In genomic region chr17:3665321-3665720, GRCm38 (mm10) we compare ENCODE assay signal across 29 mouse cellular contexts. TPM values are rescaled to one million over a fixed set of nuclear protein-coding genes. Genes with fewer than 3 reads are reported as not detected.
"Had no signal": no experiment of that assay in that cellular context is flagged by ENCODE, and none has a peak within 500 bp of the region (broad histone marks: within the 10 kb centered on the region; RNA-seq: fewer than 3 reads in every experiment).

No protein-coding gene starts in this region.

- H3K4me1 ChIP-seq: limb, embryonic 10.5 days; limb, embryonic 13.5 days; liver, embryonic 12.5 days; liver, embryonic 15.5 days; lung, embryonic 15.5 days; midbrain, embryonic 12.5 days; midbrain, embryonic 15.5 days; neural tube, embryonic 12.5 days; neural tube, embryonic 15.5 days had no signal

- DNase-seq: kidney, adult 9 months; kidney, postnatal 25 days; liver; lung, adult 18-20 months; lung, postnatal 14 days; right cerebral cortex, adult 18-20 months; right cerebral cortex, postnatal 14 days; right cerebral cortex, postnatal 4 days; thymus, adult 2 months; thymus, postnatal 14 days; thymus, postnatal 4 days had no signal

- H3K36me3 ChIP-seq: limb, embryonic 10.5 days; limb, embryonic 13.5 days; liver, embryonic 12.5 days; liver, embryonic 15.5 days; lung, embryonic 15.5 days; midbrain, embryonic 12.5 days; midbrain, embryonic 15.5 days; neural tube, embryonic 12.5 days; neural tube, embryonic 15.5 days had no signal

- H3K27me3 ChIP-seq: limb, embryonic 13.5 days; liver, embryonic 12.5 days; liver, embryonic 15.5 days; lung, embryonic 15.5 days; midbrain, embryonic 12.5 days; midbrain, embryonic 15.5 days; neural tube, embryonic 12.5 days; neural tube, embryonic 15.5 days had no signal

- ATAC-seq: liver, embryonic 12.5 days; midbrain, embryonic 15.5 days had no signal

- H3K27ac ChIP-seq: limb, embryonic 10.5 days; limb, embryonic 13.5 days; liver, embryonic 12.5 days; liver, embryonic 15.5 days; lung, embryonic 15.5 days; macrophage; midbrain, embryonic 12.5 days; midbrain, embryonic 15.5 days; neural tube, embryonic 12.5 days; neural tube, embryonic 15.5 days; stomach, postnatal 0 days had no signal

- H3K9me3 ChIP-seq: limb, embryonic 10.5 days; limb, embryonic 13.5 days; liver, embryonic 12.5 days; liver, embryonic 15.5 days; lung, embryonic 15.5 days; midbrain, embryonic 12.5 days; midbrain, embryonic 15.5 days; neural tube, embryonic 12.5 days; neural tube, embryonic 15.5 days had no signal

- H3K4me2 ChIP-seq: limb, embryonic 13.5 days; liver, embryonic 12.5 days; liver, embryonic 15.5 days; lung, embryonic 15.5 days; midbrain, embryonic 12.5 days; midbrain, embryonic 15.5 days; neural tube, embryonic 12.5 days; neural tube, embryonic 15.5 days had no signal

- H3K9ac ChIP-seq: limb, embryonic 13.5 days; liver, embryonic 12.5 days; liver, embryonic 15.5 days; lung, embryonic 15.5 days; midbrain, embryonic 12.5 days; midbrain, embryonic 15.5 days; neural tube, embryonic 12.5 days; neural tube, embryonic 15.5 days had no signal

- H3K4me3 ChIP-seq: limb, embryonic 10.5 days; limb, embryonic 13.5 days; liver, embryonic 12.5 days; liver, embryonic 15.5 days; lung, embryonic 15.5 days; midbrain, embryonic 12.5 days; midbrain, embryonic 15.5 days; neural tube, embryonic 12.5 days; neural tube, embryonic 15.5 days had no signal

RNA-seq across cellular contexts. Expression of gene Nox3, which starts 30.7 kb away (rescaled TPM):
- total RNA-seq: layer of hippocampus, adult 8-10 months; layer of hippocampus, postnatal 10 days; left cerebral cortex, postnatal 25 days; megakaryocyte, adult 5-6 weeks had no signal
- polyA plus RNA-seq: kidney, embryonic 16.5 days; large intestine, adult 2 months; limb, embryonic 10.5 days; limb, embryonic 13.5 days; liver, embryonic 12.5 days; liver, embryonic 15.5 days; lung, embryonic 15.5 days; macrophage; midbrain, embryonic 12.5 days; midbrain, embryonic 15.5 days; neural tube, embryonic 12.5 days; neural tube, embryonic 15.5 days; stomach, embryonic 14.5 days; stomach, postnatal 0 days; thymus, adult 2 months had no signal
